8 mouse cellular contexts compared by ENCODE assay signal in the genomic region with DNA sequence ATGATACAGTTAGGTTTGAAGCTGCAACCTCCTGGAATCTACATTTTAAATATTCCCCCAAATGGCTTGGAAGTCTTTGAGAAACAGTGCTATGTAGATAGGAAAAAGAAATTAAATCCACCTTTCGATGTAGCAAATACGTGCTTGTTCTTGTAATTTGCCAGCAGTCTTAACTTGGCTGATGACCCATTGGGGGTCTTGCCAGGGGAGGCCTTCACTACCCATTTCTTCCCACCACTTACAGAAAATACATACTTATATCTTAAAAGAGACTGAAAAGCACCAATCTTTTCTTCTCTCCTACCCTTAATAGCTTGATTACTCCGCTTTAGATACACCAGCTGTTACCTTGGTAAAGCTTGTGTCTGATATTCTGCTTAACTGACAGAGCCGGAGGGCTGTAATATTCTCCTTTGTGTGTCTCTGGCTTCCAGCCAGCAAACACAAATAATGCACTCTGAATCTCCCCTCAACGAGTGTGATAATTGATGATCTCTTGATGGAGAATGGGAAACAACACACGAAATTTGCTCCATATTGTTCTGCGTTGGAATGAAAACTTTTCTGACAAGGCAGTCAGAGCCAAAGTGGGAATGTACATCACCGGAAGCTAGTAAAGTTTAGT. TPM values are rescaled to one million over a fixed set of nuclear protein-coding genes. Genes with fewer than 3 reads are reported as not detected.
A peak's percentile ranks its signal among the peaks of the same experiment; 100 is the strongest.
DNase-seq lines count a peak whose midpoint lies in the region; ATAC-seq lines count a peak whose summit lies in the region.

No protein-coding gene starts in this region.

- peak overlapping the region; percentile 72 for H3K4me3 ChIP-seq in kidney, embryonic 16.5 days (ENCODE audit: low read length)
- H3K4me3 ChIP-seq in hindbrain, embryonic 11.5 days (ENCODE audit: low read depth, low read length) = peak overlapping the region; percentile 77
- peak overlapping the region; percentile 76 for H3K4me3 ChIP-seq in midbrain, embryonic 14.5 days (replicated peaks; ENCODE audit: low read depth, low read length)

- no peak overlapping the region for H3K27ac ChIP-seq in kidney, embryonic 16.5 days (ENCODE audit: low read length)
- no peak overlapping the region; the same call in 1 of the 2 replicates for H3K27ac ChIP-seq in hindbrain, embryonic 11.5 days (ENCODE audit: low read depth, low read length)
- H3K27ac ChIP-seq in midbrain, embryonic 14.5 days (replicated peaks; ENCODE audit: low read depth, low read length) = peak overlapping the region; percentile 45

- no peak for DNase-seq in kidney, postnatal 4 days
- DNase-seq in cerebellum, adult 11-12 months = peak; percentile 55
- no peak for DNase-seq in hindbrain, embryonic 11.5 days (ENCODE audit: low spot score)
- peak; percentile 32 for DNase-seq in midbrain, embryonic 14.5 days
- no peak for DNase-seq in frontal cortex, postnatal 25 days (ENCODE audit: low spot score in 2 of 2)
- no peak for DNase-seq in thymus, postnatal 4 days
- DNase-seq in embryo, embryonic 11 days = no peak

- no peaks in the 10 kb centered on the region for H3K27me3 ChIP-seq in kidney, embryonic 16.5 days (ENCODE audit: insufficient read depth, low read length)
- no peaks in the 10 kb centered on the region for H3K27me3 ChIP-seq in hindbrain, embryonic 11.5 days (ENCODE audit: control insufficient read depth, insufficient read depth, low read length)
- no peaks in the 10 kb centered on the region for H3K27me3 ChIP-seq in midbrain, embryonic 14.5 days (ENCODE audit: control insufficient read depth, insufficient read depth, low read length)

- H3K9ac ChIP-seq in kidney, embryonic 16.5 days (replicated peaks; ENCODE audit: low read length) = peak overlapping the region; percentile 61
- no peak overlapping the region for H3K9ac ChIP-seq in hindbrain, embryonic 11.5 days (ENCODE audit: low read depth, low read length)
- no peak overlapping the region for H3K9ac ChIP-seq in midbrain, embryonic 14.5 days (replicated peaks; ENCODE audit: low read length)

- peak overlapping the region; percentile 61 for H3K4me2 ChIP-seq in kidney, embryonic 16.5 days (replicated peaks; ENCODE audit: low read depth, low read length)
- H3K4me2 ChIP-seq in hindbrain, embryonic 11.5 days (replicated peaks; ENCODE audit: low read depth, low read length) = peak overlapping the region; percentile 68
- H3K4me2 ChIP-seq in midbrain, embryonic 14.5 days (ENCODE audit: low read length) = peak overlapping the region; percentile 53

- WGBS in kidney, embryonic 16.5 days = 34% methylated on average over 8 of the region's 8 CpGs
- 41% methylated on average over 8 of the region's 8 CpGs for WGBS in hindbrain, embryonic 11.5 days
- WGBS in midbrain, embryonic 14.5 days = 36% methylated on average over 8 of the region's 8 CpGs

- H3K9me3 ChIP-seq in kidney, embryonic 16.5 days (ENCODE audit: low read length) = no peaks in the 10 kb centered on the region
- no peaks in the 10 kb centered on the region for H3K9me3 ChIP-seq in hindbrain, embryonic 11.5 days (ENCODE audit: control insufficient read depth, low read length)
- no peaks in the 10 kb centered on the region for H3K9me3 ChIP-seq in midbrain, embryonic 14.5 days (ENCODE audit: control insufficient read depth, low read length)

- H3K4me1 ChIP-seq in kidney, embryonic 16.5 days (ENCODE audit: insufficient read depth, low read length) = peaks cover 16% of the 10 kb centered on the region
- no peaks in the 10 kb centered on the region for H3K4me1 ChIP-seq in hindbrain, embryonic 11.5 days (replicated peaks; ENCODE audit: control insufficient read depth, insufficient read depth, low read length)
- peaks cover 14% of the 10 kb centered on the region; the same call in 1 of the 2 replicates for H3K4me1 ChIP-seq in midbrain, embryonic 14.5 days (ENCODE audit: control insufficient read depth, insufficient read depth, low read length)

- ATAC-seq in kidney, embryonic 16.5 days (ENCODE audit: low FRiP score, low TSS enrichment) = 0 out of 2 replicates have a peak, but pooled peaks have one; percentile 0
- peak; percentile 3; the same call in 1 of the 2 replicates for ATAC-seq in hindbrain, embryonic 11.5 days (ENCODE audit: low FRiP score)
- no peak for ATAC-seq in midbrain, embryonic 14.5 days (ENCODE audit: low FRiP score, low TSS enrichment)

- H3K36me3 ChIP-seq in kidney, embryonic 16.5 days (ENCODE audit: insufficient read depth, low read length) = no peaks in the 10 kb centered on the region
- H3K36me3 ChIP-seq in hindbrain, embryonic 11.5 days (ENCODE audit: control insufficient read depth, insufficient read depth, low read length) = no peaks in the 10 kb centered on the region
- no peaks in the 10 kb centered on the region for H3K36me3 ChIP-seq in midbrain, embryonic 14.5 days (ENCODE audit: control insufficient read depth, insufficient read depth, low read length)

RNA-seq across cellular contexts. Expression of a gene that starts 0.6 kb away (rescaled TPM):
- polyA plus RNA-seq in kidney, embryonic 16.5 days (2015; fragmentation: Nextera tagmentation; extraction: Ambion mirVana) = 0.71 and 0.76 TPM in 2 replicates
- 0.91 and 1.2 TPM in 2 replicates for polyA plus RNA-seq in hindbrain, embryonic 11.5 days (2014; fragmentation: Nextera tagmentation; extraction: Ambion mirVana)
- 0.46 and 0.69 TPM in 2 replicates for polyA plus RNA-seq in midbrain, embryonic 14.5 days (2014; fragmentation: Nextera tagmentation; extraction: Ambion mirVana)

RNA-seq across cellular contexts. Expression of a gene that starts 0.8 kb away (rescaled TPM):
- polyA plus RNA-seq in kidney, embryonic 16.5 days (2015; fragmentation: Nextera tagmentation; extraction: Ambion mirVana) = 42.4 and 46.0 TPM in 2 replicates
- 40.1 and 40.6 TPM in 2 replicates for polyA plus RNA-seq in hindbrain, embryonic 11.5 days (2014; fragmentation: Nextera tagmentation; extraction: Ambion mirVana)
- 29.2 and 30.6 TPM in 2 replicates for polyA plus RNA-seq in midbrain, embryonic 14.5 days (2014; fragmentation: Nextera tagmentation; extraction: Ambion mirVana)

RNA-seq across cellular contexts. Expression of a gene that starts 39.9 kb away (rescaled TPM):
- polyA plus RNA-seq in kidney, embryonic 16.5 days (2015; fragmentation: Nextera tagmentation; extraction: Ambion mirVana) = 68.1 and 68.9 TPM in 2 replicates
- 125 and 129 TPM in 2 replicates for polyA plus RNA-seq in hindbrain, embryonic 11.5 days (2014; fragmentation: Nextera tagmentation; extraction: Ambion mirVana)
- 115 and 120 TPM in 2 replicates for polyA plus RNA-seq in midbrain, embryonic 14.5 days (2014; fragmentation: Nextera tagmentation; extraction: Ambion mirVana)

Comparison
In these comparisons a context has a peak if more than half of its experiments do, and no peak if none do; other contexts are left out.
1. DNase-seq: peak in cerebellum, adult 11-12 months (single experiment) and midbrain, embryonic 14.5 days (single experiment); none in kidney, postnatal 4 days (0 of 2), hindbrain, embryonic 11.5 days (single experiment), frontal cortex, postnatal 25 days (0 of 2), thymus, postnatal 4 days (single experiment) and embryo, embryonic 11 days (single experiment).
2. Peak in every context shown above with its lines, with median percentiles within 50 percentile points of each other: H3K4me2 ChIP-seq and H3K4me3 ChIP-seq.